In the genomic region with DNA sequence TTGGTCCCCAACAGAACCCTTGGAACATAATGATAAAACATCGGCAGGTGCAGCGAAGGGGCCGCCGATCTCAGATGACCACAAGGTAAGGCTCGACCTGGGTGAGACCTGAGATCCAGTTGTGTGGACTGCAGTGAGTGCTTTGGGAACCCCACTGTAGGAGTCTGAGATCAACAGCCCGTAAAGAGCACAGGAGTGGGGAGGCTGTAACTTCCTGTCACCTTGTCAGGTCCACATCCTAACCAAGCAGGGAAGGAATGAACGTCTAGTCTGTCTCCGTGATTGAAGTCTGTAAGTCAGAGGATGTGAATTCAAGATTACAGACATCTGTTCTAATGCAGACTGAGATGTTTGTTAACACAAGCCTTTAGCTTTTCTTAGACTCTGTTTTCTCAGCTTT, we compare ENCODE assay signal across 8 mouse cellular contexts. TPM values are rescaled to one million over a fixed set of nuclear protein-coding genes. Genes with fewer than 3 reads are reported as not detected.
DNase-seq lines count a peak whose midpoint lies in the region; ATAC-seq and TF ChIP-seq lines count a peak whose summit lies in the region.

No protein-coding gene starts in this region.

- intact Hi-C loops in heart, postnatal 25 days (cut with DNase I) = no loop called here

- 0 out of 2 replicates have a peak, but pooled peaks cover 3% of the 10 kb centered on the region for H3K27me3 ChIP-seq in heart, embryonic 13.5 days (replicated peaks)
- H3K27me3 ChIP-seq in CH12.LX (replicated peaks) = peaks cover 38% of the 10 kb centered on the region
- H3K27me3 ChIP-seq in forebrain, embryonic 15.5 days = no peaks in the 10 kb centered on the region

- TF ChIP-seq EP300 in CH12.LX (IDR thresholded peaks at IDR 0.05; ENCODE audit: low read length) = no peak

- DNase-seq in heart, postnatal 25 days (ENCODE audit: low spot score) = no peak
- DNase-seq in CH12.LX (ENCODE audit: extremely low read depth) = peak; percentile 3
- DNase-seq in frontal cortex, adult 2 months (ENCODE audit: extremely low spot score in 1 of 2, low spot score in 1 of 2) = no peak
- DNase-seq in retina, postnatal 1 day = no peak
- DNase-seq in gastrocnemius, adult 8-10 months (ENCODE audit: low spot score in 2 of 2) = no peak

- no peaks in the 10 kb centered on the region for H3K9me3 ChIP-seq in heart, embryonic 13.5 days
- no peaks in the 10 kb centered on the region for H3K9me3 ChIP-seq in CH12.LX (replicated peaks; ENCODE audit: low read length)
- H3K9me3 ChIP-seq in forebrain, embryonic 15.5 days = no peaks in the 10 kb centered on the region

- peaks cover 45% of the 10 kb centered on the region for H3K36me3 ChIP-seq in heart, embryonic 13.5 days
- H3K36me3 ChIP-seq in CH12.LX (replicated peaks in 1 of 2; ENCODE audit: control insufficient read depth in 1 of 2, insufficient read depth in 1 of 2, low read length in 1 of 2) (peaks cover 18 to 41% of the 10 kb centered on the region in 2 experiments), macrophage (ENCODE audit: inconsistent target) (peaks cover 31% of the 10 kb centered on the region; the same call in 1 of the 2 replicates)
- peaks cover 28% of the 10 kb centered on the region; the same call in 1 of the 2 replicates for H3K36me3 ChIP-seq in forebrain, embryonic 15.5 days

- TF ChIP-seq POLR2A in CH12.LX (IDR thresholded peaks at IDR 0.05; ENCODE audit: low read depth, low read length) = no peak

- H3K4me3 ChIP-seq in heart, embryonic 13.5 days = peak overlapping the region; percentile 70
- peak overlapping the region; percentile 66 to 96 (median 96) for H3K4me3 ChIP-seq in CH12.LX (replicated peaks in 1 of 3; ENCODE audit: low read depth in 2 of 3, low read length in 2 of 3, poor library complexity in 1 of 3)
- H3K4me3 ChIP-seq in forebrain, embryonic 15.5 days = peak overlapping the region; percentile 86
- H3K4me3 ChIP-seq in macrophage (ENCODE audit: inconsistent target) = peak overlapping the region; percentile 91

- no peak for TF ChIP-seq CTCF in CH12.LX (conservative IDR thresholded peaks at IDR 0.05 in 1 of 2, IDR thresholded peaks at IDR 0.05 in 1 of 2; ENCODE audit: low read depth in 2 of 2, low read length in 2 of 2)

- H3K27ac ChIP-seq in heart, embryonic 13.5 days (replicated peaks) = peak overlapping the region; percentile 71; the same call in 1 of the 2 replicates
- H3K27ac ChIP-seq in CH12.LX (ENCODE audit: insufficient read depth, low read depth) (no peak overlapping the region), macrophage (0 out of 2 replicates have a peak overlapping the region, but pooled peaks have one; percentile 43)
- H3K27ac ChIP-seq in forebrain, embryonic 15.5 days (replicated peaks) = no peak overlapping the region

- in situ Hi-C loops in CH12.LX (cut with MboI; ENCODE audit: low pct_ligation_motif_present, low pct_unique_long_range_greater_than_20kb, low sequenced_read_pairs) = loop anchor here (25.0 kb wide), 1 partner anchor 334 kb away; the partner anchor contains the start of genes Matn4 and Rbpjl

- peaks cover 28% of the 10 kb centered on the region for H3K4me1 ChIP-seq in heart, embryonic 13.5 days
- H3K4me1 ChIP-seq in CH12.LX (ENCODE audit: control insufficient read depth in 1 of 2, insufficient read depth in 2 of 2) = peaks cover 6 to 19% of the 10 kb centered on the region in 2 experiments; a peak in 3 of 4 replicates
- H3K4me1 ChIP-seq in forebrain, embryonic 15.5 days = peaks cover 34% of the 10 kb centered on the region

- no peak for ATAC-seq in heart, embryonic 13.5 days (ENCODE audit: extremely low read depth, insufficient number of reproducible peaks, low FRiP score, low TSS enrichment)
- no peak for ATAC-seq in forebrain, embryonic 15.5 days (replicated peaks)

- WGBS in heart, embryonic 13.5 days = 33% methylated on average over 8 of the region's 8 CpGs
- WGBS in forebrain, embryonic 15.5 days = 60% methylated on average over 8 of the region's 8 CpGs
- whole genome bisulfite sequencing in macrophage (ENCODE audit: missing documents) = 40% methylated on average over 8 of the region's 8 CpGs

- TF ChIP-seq RAD21 in CH12.LX (IDR thresholded peaks at IDR 0.05; ENCODE audit: low read depth, low read length) = no peak

- H3K4me2 ChIP-seq in heart, embryonic 13.5 days = peak overlapping the region; percentile 95
- H3K4me2 ChIP-seq in CH12.LX (ENCODE audit: insufficient read depth, low read depth, poor library complexity, severe bottlenecking) = peak overlapping the region; percentile 96
- peak overlapping the region; percentile 80 for H3K4me2 ChIP-seq in forebrain, embryonic 15.5 days (replicated peaks)

- peaks cover 9% of the 10 kb centered on the region for H3K79me2 ChIP-seq in CH12.LX (replicated peaks; ENCODE audit: control insufficient read depth, extremely low read depth, insufficient read depth, poor library complexity, severe bottlenecking)
- H3K79me2 ChIP-seq in macrophage (ENCODE audit: inconsistent target) = peaks cover 52% of the 10 kb centered on the region

- dilution Hi-C loops in CH12.LX (cut with MboI; ENCODE audit: extremely low pct_ligation_motif_present, extremely low pct_unique_long_range_greater_than_20kb, low sequenced_read_pairs) = no loop called here

- peak overlapping the region; percentile 93 for H3K9ac ChIP-seq in heart, embryonic 13.5 days
- peak overlapping the region; percentile 91 for H3K9ac ChIP-seq in CH12.LX (ENCODE audit: insufficient read depth, low read depth)
- H3K9ac ChIP-seq in forebrain, embryonic 15.5 days (replicated peaks) = peak overlapping the region; percentile 90

RNA-seq across cellular contexts. Expression of gene Dnttip1, which starts 0.9 kb away (rescaled TPM):
- polyA plus RNA-seq in heart, embryonic 13.5 days (2015; fragmentation: Nextera tagmentation; extraction: Ambion mirVana) = 55.0 and 56.9 TPM in 2 replicates
- total RNA-seq in heart, postnatal 25 days (2021) = 10 to 100 TPM; 24.4 to 25.8 TPM
- total RNA-seq in CH12.LX (2012; rRNA removed) (14.0 and 15.2 TPM in 2 replicates), CH12.LX (2014; rRNA removed) (17.1 and 17.6 TPM in 2 replicates)
- polyA plus RNA-seq in CH12.LX (2012; ENCODE audit: insufficient read length, low read depth) (29.7 and 35.0 TPM in 2 replicates), macrophage (2018) (20.7 to 27.5 TPM (median 21.6 TPM) in 3 replicates)
- polyA plus RNA-seq in forebrain, embryonic 15.5 days (2015; fragmentation: Nextera tagmentation; extraction: Ambion mirVana) = 73.9 and 74.9 TPM in 2 replicates
- 100 to 1,000 TPM in 1 of 26 experiments, 10 to 100 TPM in 25; 39.0 to 101 (median 55.4) TPM for total RNA-seq in macrophage (2018; cell fraction: chromatin; rRNA removed)
- 10 to 100 TPM; 16.5 to 22.4 (median 19.9) TPM for total RNA-seq in macrophage (2018; cell fraction: cytosol; rRNA removed)
- 10 to 100 TPM; 18.5 to 40.3 (median 29.0) TPM for total RNA-seq in macrophage (2018; cell fraction: nucleus; rRNA removed)
- 44.3 and 46.4 TPM in 2 replicates for polyA plus RNA-seq in frontal cortex, adult 2 months (2012; rRNA removed)
- 10 to 100 TPM; 15.6 to 21.0 (median 17.7) TPM for total RNA-seq in gastrocnemius, adult 8-10 months (2022)

RNA-seq across cellular contexts. Expression of gene Wfdc3, which starts 1.0 kb away (rescaled TPM):
- 0.27 and 0.28 TPM in 2 replicates for polyA plus RNA-seq in heart, embryonic 13.5 days (2015; fragmentation: Nextera tagmentation; extraction: Ambion mirVana)
- total RNA-seq in heart, postnatal 25 days (2021) = under 1 TPM; 0.28 to 0.29 TPM
- total RNA-seq in CH12.LX (2012; rRNA removed) = 0.08 and 0.21 TPM in 2 replicates
- total RNA-seq in CH12.LX (2014; rRNA removed) = 0.14 TPM in 1 of 2 replicates, not detected in the other
- polyA plus RNA-seq in CH12.LX (2012; ENCODE audit: insufficient read length, low read depth) = not detected in 2 replicates
- polyA plus RNA-seq in forebrain, embryonic 15.5 days (2015; fragmentation: Nextera tagmentation; extraction: Ambion mirVana) = 1.1 and 1.7 TPM in 2 replicates
- total RNA-seq in macrophage (2018; cell fraction: chromatin; rRNA removed) = under 1 TPM in 3 of 26 experiments, not detected in 23; 0.36 to 0.70 (median 0.43) TPM
- total RNA-seq in macrophage (2018; cell fraction: cytosol; rRNA removed) = not detected
- 1 to 10 TPM in 1 of 26 experiments, under 1 TPM in 3, not detected in 22; 0.41 to 1.7 (median 0.83) TPM for total RNA-seq in macrophage (2018; cell fraction: nucleus; rRNA removed)
- polyA plus RNA-seq in macrophage (2018) = not detected in 3 replicates
- 2.4 and 3.3 TPM in 2 replicates for polyA plus RNA-seq in frontal cortex, adult 2 months (2012; rRNA removed)
- not detected for total RNA-seq in gastrocnemius, adult 8-10 months (2022)

RNA-seq across cellular contexts. Expression of gene Ube2c, which starts 23.0 kb away (rescaled TPM):
- polyA plus RNA-seq in heart, embryonic 13.5 days (2015; fragmentation: Nextera tagmentation; extraction: Ambion mirVana) = 434 and 464 TPM in 2 replicates
- 1 to 10 TPM; 2.4 to 2.9 TPM for total RNA-seq in heart, postnatal 25 days (2021)
- total RNA-seq in CH12.LX (2012; rRNA removed) (103 and 121 TPM in 2 replicates), CH12.LX (2014; rRNA removed) (104 and 126 TPM in 2 replicates)
- polyA plus RNA-seq in CH12.LX (2012; ENCODE audit: insufficient read length, low read depth) (156 and 226 TPM in 2 replicates), macrophage (2018) (1.7 to 21.7 TPM (median 12.8 TPM) in 3 replicates)
- polyA plus RNA-seq in forebrain, embryonic 15.5 days (2015; fragmentation: Nextera tagmentation; extraction: Ambion mirVana) = 199 and 232 TPM in 2 replicates
- 1 to 10 TPM in 9 of 26 experiments, under 1 TPM in 1, not detected in 16; 0.94 to 5.8 (median 2.1) TPM for total RNA-seq in macrophage (2018; cell fraction: chromatin; rRNA removed)
- total RNA-seq in macrophage (2018; cell fraction: cytosol; rRNA removed) = 10 to 100 TPM in 3 of 26 experiments, 1 to 10 TPM in 23; 1.0 to 15.5 (median 4.5) TPM
- total RNA-seq in macrophage (2018; cell fraction: nucleus; rRNA removed) = 1 to 10 TPM in 13 of 26 experiments, under 1 TPM in 6, not detected in 7; 0.57 to 4.0 (median 1.4) TPM
- polyA plus RNA-seq in frontal cortex, adult 2 months (2012; rRNA removed) = 2.0 and 2.8 TPM in 2 replicates
- under 1 TPM in 3 of 4 experiments, not detected in 1; 0.29 to 0.38 (median 0.38) TPM for total RNA-seq in gastrocnemius, adult 8-10 months (2022)

RNA-seq across cellular contexts. Expression of gene Spint5, which starts 31.6 kb away (rescaled TPM):
- not detected in 2 replicates for polyA plus RNA-seq in heart, embryonic 13.5 days (2015; fragmentation: Nextera tagmentation; extraction: Ambion mirVana)
- not detected for total RNA-seq in heart, postnatal 25 days (2021)
- total RNA-seq in CH12.LX (2012; rRNA removed) = 1.4 and 2.4 TPM in 2 replicates
- total RNA-seq in CH12.LX (2014; rRNA removed) = not detected in 2 replicates
- not detected in 2 replicates for polyA plus RNA-seq in CH12.LX (2012; ENCODE audit: insufficient read length, low read depth)
- polyA plus RNA-seq in forebrain, embryonic 15.5 days (2015; fragmentation: Nextera tagmentation; extraction: Ambion mirVana) = not detected in 2 replicates
- not detected for total RNA-seq in macrophage (2018; cell fraction: chromatin; rRNA removed)
- total RNA-seq in macrophage (2018; cell fraction: cytosol; rRNA removed) = not detected
- total RNA-seq in macrophage (2018; cell fraction: nucleus; rRNA removed) = not detected
- polyA plus RNA-seq in macrophage (2018) = not detected in 3 replicates
- polyA plus RNA-seq in frontal cortex, adult 2 months (2012; rRNA removed) = not detected in 2 replicates
- total RNA-seq in gastrocnemius, adult 8-10 months (2022) = not detected

RNA-seq across cellular contexts. Expression of gene Tnnc2, which starts 33.1 kb away (rescaled TPM):
- polyA plus RNA-seq in heart, embryonic 13.5 days (2015; fragmentation: Nextera tagmentation; extraction: Ambion mirVana) = 1.0 and 3.8 TPM in 2 replicates
- not detected for total RNA-seq in heart, postnatal 25 days (2021)
- total RNA-seq in CH12.LX (2012; rRNA removed) (not detected in 2 replicates), CH12.LX (2014; rRNA removed) (not detected in 2 replicates)
- polyA plus RNA-seq in CH12.LX (2012; ENCODE audit: insufficient read length, low read depth) (not detected in 2 replicates), macrophage (2018) (not detected in 3 replicates)
- polyA plus RNA-seq in forebrain, embryonic 15.5 days (2015; fragmentation: Nextera tagmentation; extraction: Ambion mirVana) = 0.45 and 0.60 TPM in 2 replicates
- 1 to 10 TPM in 2 of 26 experiments, not detected in 24; 1.5 to 1.7 TPM for total RNA-seq in macrophage (2018; cell fraction: chromatin; rRNA removed)
- not detected for total RNA-seq in macrophage (2018; cell fraction: cytosol; rRNA removed)
- total RNA-seq in macrophage (2018; cell fraction: nucleus; rRNA removed) = 1 to 10 TPM in 1 of 26 experiments, not detected in 25; 1.0 TPM
- polyA plus RNA-seq in frontal cortex, adult 2 months (2012; rRNA removed) = 0.96 and 3.9 TPM in 2 replicates
- over 10,000 TPM; 10,643 to 17,408 (median 13,587) TPM for total RNA-seq in gastrocnemius, adult 8-10 months (2022)

Comparison
In these comparisons a context has a peak if more than half of its experiments do, and no peak if none do; other contexts are left out.
1. H3K27ac ChIP-seq: peak in heart, embryonic 13.5 days (single experiment) and macrophage (single experiment); none in CH12.LX (single experiment) and forebrain, embryonic 15.5 days (single experiment).
2. Peak in every context shown above with its lines, with median percentiles within 50 percentile points of each other: H3K4me2 ChIP-seq, H3K4me3 ChIP-seq and H3K9ac ChIP-seq.